Mouse (Mus musculus): Measurements from ENCODE around the gene Syt7. TPM values are rescaled to one million over a fixed set of nuclear protein-coding genes. Genes with fewer than 3 reads are reported as not detected.

Gene Syt7
- total RNA-seq, 1 experiment from 2014 or later: not detected

GRCm38 (mm10) chr19:10415508-10415907 lies 26.6 kb downstream of the Syt7 start:
- ATAC-seq (ENCODE audit: extremely low read depth, insufficient number of reproducible peaks, low FRiP score, poor library complexity, severe bottlenecking): no peak

GRCm38 (mm10) chr19:10416889-10417288 lies 28.0 kb downstream of the Syt7 start:
- no peak for ATAC-seq (ENCODE audit: extremely low read depth, insufficient number of reproducible peaks, low FRiP score, poor library complexity, severe bottlenecking)

GRCm38 (mm10) chr19:10417436-10417835 lies 28.5 kb downstream of the Syt7 start:
- ATAC-seq (ENCODE audit: extremely low read depth, insufficient number of reproducible peaks, low FRiP score, poor library complexity, severe bottlenecking): no peak

- no peak for ATAC-seq (ENCODE audit: extremely low read depth, insufficient number of reproducible peaks, low FRiP score, poor library complexity, severe bottlenecking)
These were observed 33.4 kb downstream of the Syt7 start for GRCm38 (mm10) chr19:10421986-10422976.

- ATAC-seq (ENCODE audit: extremely low read depth, insufficient number of reproducible peaks, low FRiP score, poor library complexity, severe bottlenecking): no peak
These were observed 35.9 kb downstream of the Syt7 start for GRCm38 (mm10) chr19:10424751-10425150.

GRCm38 (mm10) chr19:10425484-10426270 lies 36.8 kb downstream of the Syt7 start:
- no peak for ATAC-seq (ENCODE audit: extremely low read depth, insufficient number of reproducible peaks, low FRiP score, poor library complexity, severe bottlenecking)

- ATAC-seq (ENCODE audit: extremely low read depth, insufficient number of reproducible peaks, low FRiP score, poor library complexity, severe bottlenecking): no peak
These were observed 37.4 kb downstream of the Syt7 start for GRCm38 (mm10) chr19:10426312-10426711.

GRCm38 (mm10) chr19:10426793-10427192 lies 37.9 kb downstream of the Syt7 start:
- no peak for ATAC-seq (ENCODE audit: extremely low read depth, insufficient number of reproducible peaks, low FRiP score, poor library complexity, severe bottlenecking)

GRCm38 (mm10) chr19:10427431-10427830 lies 38.5 kb downstream of the Syt7 start:
- ATAC-seq (ENCODE audit: extremely low read depth, insufficient number of reproducible peaks, low FRiP score, poor library complexity, severe bottlenecking): no peak

- ATAC-seq (ENCODE audit: extremely low read depth, insufficient number of reproducible peaks, low FRiP score, poor library complexity, severe bottlenecking): no peak
These were observed 40.5 kb downstream of the Syt7 start for GRCm38 (mm10) chr19:10429371-10429770.

- ATAC-seq (ENCODE audit: extremely low read depth, insufficient number of reproducible peaks, low FRiP score, poor library complexity, severe bottlenecking): no peak
These were observed 42.5 kb downstream of the Syt7 start for GRCm38 (mm10) chr19:10431410-10431809.

GRCm38 (mm10) chr19:10431841-10432240 lies 43.0 kb downstream of the Syt7 start:
- ATAC-seq (ENCODE audit: extremely low read depth, insufficient number of reproducible peaks, low FRiP score, poor library complexity, severe bottlenecking): no peak

GRCm38 (mm10) chr19:10433225-10433624 lies 44.3 kb downstream of the Syt7 start:
- no peak for ATAC-seq (ENCODE audit: extremely low read depth, insufficient number of reproducible peaks, low FRiP score, poor library complexity, severe bottlenecking)

GRCm38 (mm10) chr19:10433879-10434540 lies 45.1 kb downstream of the Syt7 start:
- ATAC-seq (ENCODE audit: extremely low read depth, insufficient number of reproducible peaks, low FRiP score, poor library complexity, severe bottlenecking): no peak

- ATAC-seq (ENCODE audit: extremely low read depth, insufficient number of reproducible peaks, low FRiP score, poor library complexity, severe bottlenecking): no peak
These were observed 46.0 kb downstream of the Syt7 start for GRCm38 (mm10) chr19:10434927-10435326.

- ATAC-seq (ENCODE audit: extremely low read depth, insufficient number of reproducible peaks, low FRiP score, poor library complexity, severe bottlenecking): no peak
These were observed 47.0 kb downstream of the Syt7 start for GRCm38 (mm10) chr19:10435908-10436307.

GRCm38 (mm10) chr19:10436726-10437125 lies 47.8 kb downstream of the Syt7 start:
- no peak for ATAC-seq (ENCODE audit: extremely low read depth, insufficient number of reproducible peaks, low FRiP score, poor library complexity, severe bottlenecking)

- ATAC-seq (ENCODE audit: extremely low read depth, insufficient number of reproducible peaks, low FRiP score, poor library complexity, severe bottlenecking): no peak
These were observed 48.6 kb downstream of the Syt7 start for GRCm38 (mm10) chr19:10437521-10437920.

GRCm38 (mm10) chr19:10444685-10445369 lies 55.9 kb downstream of the Syt7 start:
- no peak for ATAC-seq (ENCODE audit: extremely low read depth, insufficient number of reproducible peaks, low FRiP score, poor library complexity, severe bottlenecking)
